Mouse (Mus musculus): ENCODE results near the gene Apol8. TPM values are rescaled to one million over a fixed set of nuclear protein-coding genes. Genes with fewer than 3 reads are reported as not detected.

Apol8 gene
- total and polyA plus RNA-seq, 3 experiments, result 0.14 to 0.15 TPM; not detected in 1

DNA sequence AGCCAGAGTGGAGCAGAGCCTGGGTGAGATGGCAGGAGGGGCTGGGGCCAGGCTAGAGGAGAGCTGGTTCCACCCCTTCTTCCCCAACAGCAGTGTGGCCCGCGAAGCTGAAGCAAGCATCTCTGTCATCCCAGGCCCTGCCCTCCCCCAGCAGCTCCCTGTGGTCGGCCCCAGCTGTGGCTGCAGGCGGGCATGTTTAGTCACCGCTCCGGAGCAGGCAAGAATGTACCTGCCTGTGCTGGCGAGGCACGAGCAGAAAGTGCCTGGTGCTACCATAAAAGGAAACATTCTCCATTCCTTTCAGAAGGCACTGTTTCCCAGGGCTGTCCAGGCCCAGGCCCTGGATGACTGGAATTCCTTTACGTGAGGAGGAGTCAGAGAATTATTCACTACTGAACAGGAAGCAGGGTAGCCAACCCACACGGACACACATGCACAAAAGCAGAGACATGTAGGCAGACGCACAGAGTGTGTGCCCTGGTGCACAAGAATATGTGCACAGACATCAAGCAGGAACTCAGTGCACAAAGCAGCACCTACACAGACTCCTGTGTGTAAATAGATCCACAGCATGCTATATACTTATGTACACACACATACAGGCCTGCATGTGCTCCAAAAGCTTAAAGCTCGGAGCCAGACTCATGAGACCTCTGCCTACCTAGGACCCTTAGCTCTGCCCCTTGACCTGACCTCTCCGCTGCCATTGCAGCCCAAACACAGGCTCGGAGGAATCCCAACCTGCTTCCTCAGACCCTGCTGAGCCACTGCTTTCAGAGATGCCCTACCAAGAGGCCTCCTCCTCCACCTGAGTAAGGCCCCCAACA lies 42.1 kb upstream of the Apol8 start (continued):
- no peak; the same call in 1 of the 2 replicates for TF ChIP-seq RCOR1 (conservative IDR thresholded peaks at IDR 0.05; ENCODE audit: low read depth, low read length)
- 0 out of 2 replicates have a peak, but pooled peaks have one; percentile 13 for TF ChIP-seq ELF1 (IDR thresholded peaks at IDR 0.05; ENCODE audit: low read depth, low read length)
- TF ChIP-seq RAD21 (IDR thresholded peaks at IDR 0.05; ENCODE audit: low read depth, low read length), result no peak; the same call in 1 of the 2 replicates
- TF ChIP-seq TCF12 (IDR thresholded peaks at IDR 0.05; ENCODE audit: low read depth, low read length), result peak; percentile 93
- peak; percentile 97 for TF ChIP-seq CHD1 (IDR thresholded peaks at IDR 0.05; ENCODE audit: low read depth, low read length)
- peak; percentile 94 for TF ChIP-seq ETS1 (conservative IDR thresholded peaks at IDR 0.05; ENCODE audit: low read depth, low read length)
- no peak for TF ChIP-seq USF1 (IDR thresholded peaks at IDR 0.05; ENCODE audit: low read depth, low read length)
- no peak for TF ChIP-seq ZNF384 (IDR thresholded peaks at IDR 0.05; ENCODE audit: low read depth, low read length)
- peak; percentile 51; the same call in 1 of the 2 replicates for TF ChIP-seq EP300 (IDR thresholded peaks at IDR 0.05; ENCODE audit: low read length)
- TF ChIP-seq E2F4 (IDR thresholded peaks at IDR 0.05; ENCODE audit: insufficient replicate concordance, low read depth, low read length), result no peak
- no peak for TF ChIP-seq PAX5 (IDR thresholded peaks at IDR 0.05; ENCODE audit: low read length)

DNA sequence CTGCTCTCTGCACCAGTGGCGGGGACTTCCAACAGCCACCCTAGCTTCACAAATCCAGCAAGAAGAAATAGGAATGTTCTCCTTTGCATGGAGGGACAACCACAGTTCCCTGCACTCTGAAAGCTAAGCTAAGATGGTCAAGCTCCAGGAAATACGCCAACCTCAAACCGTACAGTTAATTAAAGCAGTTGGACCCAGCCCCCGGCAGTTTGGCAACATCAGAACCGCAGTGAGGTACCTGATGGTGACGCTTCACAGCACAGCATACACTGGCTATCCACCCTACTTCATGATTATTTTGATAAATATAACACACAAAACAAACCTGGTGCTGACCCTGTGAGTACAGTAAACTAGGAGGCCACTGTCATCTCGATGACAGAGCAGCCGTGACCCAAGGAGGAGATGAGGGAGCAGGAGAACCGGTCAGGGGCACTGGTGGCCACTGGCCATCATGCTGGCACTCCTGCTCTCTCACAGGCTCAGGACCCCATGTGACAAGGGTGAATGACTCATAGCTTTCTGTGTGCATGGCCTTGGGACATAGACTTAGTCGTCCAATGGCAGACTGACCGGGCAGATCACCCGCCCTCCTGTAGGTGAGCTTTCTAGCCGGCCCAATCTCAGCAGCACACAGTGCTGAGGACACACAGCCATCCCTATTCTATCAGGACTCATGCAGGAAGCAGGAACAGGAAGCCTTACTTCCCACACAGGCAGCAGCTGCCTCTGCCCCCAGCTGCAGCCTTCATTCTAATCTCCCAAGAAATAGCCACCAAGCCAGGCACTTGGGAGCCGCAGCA lies 41.0 kb upstream of the Apol8 start:
- dilution Hi-C loops (cut with MboI; ENCODE audit: extremely low pct_ligation_motif_present, extremely low pct_unique_long_range_greater_than_20kb, low sequenced_read_pairs) (no loop called here), in situ Hi-C loops (cut with MboI; ENCODE audit: low pct_ligation_motif_present, low pct_unique_long_range_greater_than_20kb, low sequenced_read_pairs) (no loop called here)
- Histone ChIP-seq H3K4me3 (replicated peaks in 1 of 3; ENCODE audit: low read depth in 2 of 3, low read length in 2 of 3, poor library complexity in 1 of 3) (no peak overlapping the region), H3K36me3 (replicated peaks in 1 of 2; ENCODE audit: control insufficient read depth in 1 of 2, insufficient read depth in 1 of 2, low read length in 1 of 2) (peaks cover 74 to 93% of the 10 kb centered on the region in 2 experiments), H3K79me2 (replicated peaks; ENCODE audit: control insufficient read depth, extremely low read depth, insufficient read depth, poor library complexity, severe bottlenecking) (peaks cover 54% of the 10 kb centered on the region), H3K4me2 (ENCODE audit: insufficient read depth, low read depth, poor library complexity, severe bottlenecking) (peak overlapping the region; percentile 13; the same call in 1 of the 2 replicates), H3K27me3 (replicated peaks) (no peaks in the 10 kb centered on the region), H3K4me1 (ENCODE audit: control insufficient read depth in 1 of 2, insufficient read depth in 2 of 2) (peaks cover 52 to 62% of the 10 kb centered on the region in 2 experiments), H3K27ac (ENCODE audit: insufficient read depth, low read depth) (peak overlapping the region; percentile 88), H3K9ac (ENCODE audit: insufficient read depth, low read depth) (no peak overlapping the region), H3K9me3 (replicated peaks; ENCODE audit: low read length) (no peaks in the 10 kb centered on the region)
- DNase-seq (ENCODE audit: extremely low read depth), result no peak
- no peak for TF ChIP-seq KAT2A (IDR thresholded peaks at IDR 0.05; ENCODE audit: insufficient replicate concordance, low read length)

- Histone ChIP-seq H3K4me3 (replicated peaks in 1 of 3; ENCODE audit: low read depth in 2 of 3, low read length in 2 of 3, poor library complexity in 1 of 3) (peak overlapping the region in 1 of 3 experiments; percentile 39), H3K9me3 (replicated peaks; ENCODE audit: low read length) (no peaks in the 10 kb centered on the region), H3K4me2 (ENCODE audit: insufficient read depth, low read depth, poor library complexity, severe bottlenecking) (no peak overlapping the region), H3K27me3 (replicated peaks) (no peaks in the 10 kb centered on the region), H3K9ac (ENCODE audit: insufficient read depth, low read depth) (no peak overlapping the region), H3K79me2 (replicated peaks; ENCODE audit: control insufficient read depth, extremely low read depth, insufficient read depth, poor library complexity, severe bottlenecking) (peaks cover 46% of the 10 kb centered on the region), H3K4me1 (ENCODE audit: control insufficient read depth in 1 of 2, insufficient read depth in 2 of 2) (peaks cover 48 to 50% of the 10 kb centered on the region in 2 experiments), H3K27ac (ENCODE audit: insufficient read depth, low read depth) (peak overlapping the region; percentile 51), H3K36me3 (replicated peaks in 1 of 2; ENCODE audit: control insufficient read depth in 1 of 2, insufficient read depth in 1 of 2, low read length in 1 of 2) (peaks cover 74 to 93% of the 10 kb centered on the region in 2 experiments)
- in situ Hi-C loops (cut with MboI; ENCODE audit: low pct_ligation_motif_present, low pct_unique_long_range_greater_than_20kb, low sequenced_read_pairs), result no loop called here
- dilution Hi-C loops (cut with MboI; ENCODE audit: extremely low pct_ligation_motif_present, extremely low pct_unique_long_range_greater_than_20kb, low sequenced_read_pairs), result no loop called here
- TF ChIP-seq USF1 (IDR thresholded peaks at IDR 0.05; ENCODE audit: low read depth, low read length) (no peak), SIN3A (IDR thresholded peaks at IDR 0.05; ENCODE audit: low read length) (no peak), POLR2A (IDR thresholded peaks at IDR 0.05; ENCODE audit: low read depth, low read length) (no peak)
- no peak for DNase-seq (ENCODE audit: extremely low read depth)
Measured at GRCm38 (mm10) chr15:77796409-77797035, 39.7 kb upstream of the Apol8 start.

All from CH12.LX (cell line).